Mouse (Mus musculus) limb, embryonic 13.5 days (tissue): Measurements from ENCODE around the gene Nup62. TPM values are rescaled to one million over a fixed set of nuclear protein-coding genes. Genes with fewer than 3 reads are reported as not detected.

Experiments used
- ATAC-seq: fragments of 200-750 bp; cut with Nextera tagmentation; 2 replicates; pipeline ENCODE4 v1.8.0; 2017; ENCODE audit warnings: low read depth, moderate number of reproducible peaks, moderate TSS enrichment; ENCODE audit not compliant: low FRiP score
- H3K27ac ChIP-seq: fragments of 300-500 bp; sonication (generic); 2 replicates; pipeline ENCODE4 v1.5.1; 2015; ENCODE audit warnings: inconsistent platforms, mild to moderate bottlenecking, moderate library complexity
- H3K27me3 ChIP-seq: fragments of 300-500 bp; sonication (generic); 2 replicates; pipeline ENCODE4 v1.6.1; 2015; ENCODE audit warnings: mild to moderate bottlenecking, inconsistent platforms
- H3K36me3 ChIP-seq: fragments of 300-500 bp; sonication (generic); 2 replicates; pipeline ENCODE4 v1.6.1; 2015; ENCODE audit warnings: inconsistent platforms, mild to moderate bottlenecking, moderate library complexity
- H3K4me1 ChIP-seq: fragments of 300-500 bp; sonication (generic); 2 replicates; pipeline ENCODE4 v1.6.1; 2015; ENCODE audit warnings: inconsistent platforms
- H3K4me2 ChIP-seq: fragments of 300-500 bp; sonication (generic); replicated peaks from 2 replicates; pipeline ENCODE4 v1.6.1; 2015; ENCODE audit warnings: inconsistent platforms, mild to moderate bottlenecking, moderate library complexity
- H3K4me3 ChIP-seq: fragments of 300-500 bp; sonication (generic); 2 replicates; pipeline ENCODE4 v1.5.1; 2015; ENCODE audit warnings: moderate library complexity, mild to moderate bottlenecking, inconsistent platforms
- H3K9ac ChIP-seq: fragments of 300-500 bp; sonication (generic); 2 replicates; pipeline ENCODE4 v1.6.1; 2015; ENCODE audit warnings: mild to moderate bottlenecking, inconsistent platforms
- H3K9me3 ChIP-seq: fragments of 300-500 bp; sonication (generic); 2 replicates; pipeline ENCODE4 v1.6.1; 2016; ENCODE audit warnings: inconsistent platforms
- WGBS: fragments of 180-500 bp; shearing (Covaris S2); methylation state at CpG from one replicate; pipeline ENCODE4 v1.1.7; 2015; 5-methylcytosine and 5-hydroxymethylcytosine counted together
- polyA plus RNA-seq: library from polyadenylated mRNA; unstranded; fragments of >200 nt; fragmentation: Nextera tagmentation; extraction: Ambion mirVana; gene quantifications from 2 replicates; pipeline ENCODE4 v1.2.1, GENCODE M21; 2015

Gene Nup62
- polyA plus RNA-seq, 1 experiment from 2014 or later = 97.3 TPM

DNA sequence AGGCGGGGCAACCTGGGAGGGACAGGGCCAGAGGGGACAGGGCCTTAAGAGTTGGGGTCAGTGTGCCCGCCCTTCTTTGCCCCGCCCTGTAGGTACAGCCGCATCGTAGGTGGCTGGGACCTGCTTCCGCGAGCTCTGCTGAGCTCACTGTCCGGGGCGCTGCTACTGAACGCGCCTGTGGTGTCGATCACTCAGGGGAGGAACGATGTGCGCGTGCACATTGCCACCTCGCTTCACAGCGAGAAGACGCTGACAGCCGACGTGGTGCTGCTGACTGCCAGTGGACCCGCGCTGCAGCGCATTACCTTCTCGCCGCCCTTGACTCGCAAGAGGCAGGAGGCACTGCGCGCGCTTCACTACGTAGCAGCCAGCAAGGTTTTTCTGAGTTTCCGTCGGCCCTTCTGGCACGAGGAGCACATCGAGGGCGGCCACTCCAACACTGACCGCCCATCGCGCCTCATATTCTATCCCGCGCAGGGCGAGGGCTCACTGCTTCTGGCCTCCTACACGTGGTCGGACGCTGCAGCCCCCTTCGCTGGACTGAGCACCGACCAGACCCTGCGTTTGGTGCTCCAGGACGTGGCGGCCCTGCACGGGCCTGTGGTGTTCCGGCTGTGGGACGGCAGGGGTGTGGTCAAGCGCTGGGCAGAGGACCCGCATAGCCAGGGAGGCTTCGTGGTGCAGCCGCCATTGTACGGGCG, 23.8 kb downstream of the Nup62 start:
- Histone ChIP-seq H3K4me1 (peaks cover 15% of the 10 kb centered on the region), H3K9me3 (no peaks in the 10 kb centered on the region), H3K36me3 (peaks cover 43% of the 10 kb centered on the region), H3K4me3 (peak overlapping the region; percentile 39), H3K4me2 (peak overlapping the region; percentile 70), H3K27me3 (peaks cover 48% of the 10 kb centered on the region), H3K27ac (no peak overlapping the region), H3K9ac (peak overlapping the region; percentile 67)
- 1% methylated on average over 58 of the region's 58 CpGs for WGBS
- peak; percentile 25 for ATAC-seq

DNA sequence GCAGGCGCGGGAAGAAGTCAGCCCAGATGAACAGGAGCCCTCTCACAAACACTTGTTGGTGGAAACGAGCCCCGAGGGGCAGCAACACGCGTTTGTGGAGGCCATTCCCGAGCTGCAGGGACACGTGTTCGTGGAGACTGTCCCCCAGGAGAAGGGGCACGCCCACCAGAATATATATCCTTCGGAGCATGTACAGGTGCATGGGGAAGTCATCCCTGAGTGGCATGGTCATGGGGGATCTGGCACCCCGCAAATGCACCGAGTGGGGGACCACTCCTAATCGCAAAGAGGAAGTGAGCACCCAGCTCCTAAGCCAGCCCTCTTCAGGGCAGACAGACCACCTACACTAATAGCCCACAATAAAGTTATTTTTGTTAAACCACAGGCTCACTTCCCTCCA, 24.5 kb downstream of the Nup62 start:
- no peak overlapping the region for H3K27ac ChIP-seq
- H3K9me3 ChIP-seq = no peaks in the 10 kb centered on the region
- peaks cover 51% of the 10 kb centered on the region for H3K36me3 ChIP-seq
- H3K9ac ChIP-seq = peak overlapping the region; percentile 67
- ATAC-seq = no peak
- peaks cover 15% of the 10 kb centered on the region for H3K4me1 ChIP-seq
- peak overlapping the region; percentile 39; the same call in 1 of the 2 replicates for H3K4me3 ChIP-seq
- peak overlapping the region; percentile 70 for H3K4me2 ChIP-seq
- H3K27me3 ChIP-seq = peaks cover 48% of the 10 kb centered on the region
- 49% methylated on average over 14 of the region's 14 CpGs for WGBS

DNA sequence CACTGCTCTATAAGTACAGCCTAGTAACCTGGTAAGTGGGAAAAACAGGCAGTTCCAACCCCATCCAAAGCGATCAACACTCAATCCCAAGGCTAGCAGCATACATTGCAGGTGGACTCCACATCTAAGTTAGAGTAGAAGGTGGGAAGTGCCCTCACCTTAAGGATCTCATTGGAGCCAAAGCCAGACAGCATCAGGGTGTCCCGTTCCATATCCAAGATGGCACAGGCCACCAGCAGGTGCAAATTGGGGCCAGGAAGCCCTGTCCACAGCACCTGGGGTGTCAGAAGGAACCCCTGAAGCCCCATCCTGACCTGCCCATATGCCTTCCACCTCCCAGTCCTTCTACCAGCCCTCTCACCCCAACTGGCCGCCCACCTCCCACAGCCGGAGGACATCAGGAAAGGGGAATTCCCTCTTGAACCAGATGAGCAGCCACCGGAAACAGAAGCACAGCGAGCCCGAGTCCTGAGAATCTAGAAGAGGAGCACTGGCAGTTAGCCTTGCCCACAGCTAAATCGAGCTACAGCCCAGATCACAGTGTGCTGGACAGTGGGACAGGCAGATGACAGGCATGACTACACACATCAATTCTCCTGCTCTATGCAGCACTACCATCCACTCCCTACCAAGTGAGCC, 26.1 kb downstream of the Nup62 start:
- H3K36me3 ChIP-seq = peaks cover 66% of the 10 kb centered on the region

DNA sequence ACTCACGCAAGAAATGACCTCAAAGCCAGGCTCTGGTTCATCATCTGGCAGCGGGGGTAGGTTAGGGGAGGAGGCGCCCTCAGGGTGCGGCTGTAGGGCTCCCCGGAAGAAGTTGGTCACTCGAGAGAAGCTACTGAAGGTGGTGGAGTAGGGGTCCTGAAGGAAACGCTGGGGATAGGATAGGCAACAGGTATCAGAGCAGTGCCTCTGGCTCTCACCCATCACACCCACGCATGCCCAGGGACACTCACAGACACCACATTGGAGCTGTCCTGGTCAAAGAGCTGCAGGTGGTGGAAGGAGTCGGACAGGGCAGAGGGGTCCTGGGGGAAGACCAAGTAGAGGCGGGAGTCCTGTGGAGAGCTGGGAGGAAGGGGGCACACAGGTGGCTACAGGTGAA, 29.1 kb downstream of the Nup62 start:
- 91% methylated on average over 10 of the region's 10 CpGs for WGBS
- H3K9me3 ChIP-seq = no peaks in the 10 kb centered on the region
- H3K36me3 ChIP-seq = peaks cover 67% of the 10 kb centered on the region
- no peak for ATAC-seq
- no peak overlapping the region for H3K4me3 ChIP-seq
- no peak overlapping the region for H3K4me2 ChIP-seq
- H3K4me1 ChIP-seq = peaks cover 16% of the 10 kb centered on the region
- no peak overlapping the region for H3K9ac ChIP-seq
- no peak overlapping the region for H3K27ac ChIP-seq
- peaks cover 25% of the 10 kb centered on the region for H3K27me3 ChIP-seq

More for the DNA sequence above, 26.1 kb downstream of the Nup62 start:
- ATAC-seq = no peak
- Histone ChIP-seq H3K4me2 (no peak overlapping the region), H3K27me3 (peaks cover 48% of the 10 kb centered on the region), H3K4me3 (no peak overlapping the region), H3K27ac (no peak overlapping the region), H3K4me1 (peaks cover 15% of the 10 kb centered on the region), H3K9ac (no peak overlapping the region), H3K9me3 (no peaks in the 10 kb centered on the region)
- WGBS = 91% methylated on average over 8 of the region's 8 CpGs

DNA sequence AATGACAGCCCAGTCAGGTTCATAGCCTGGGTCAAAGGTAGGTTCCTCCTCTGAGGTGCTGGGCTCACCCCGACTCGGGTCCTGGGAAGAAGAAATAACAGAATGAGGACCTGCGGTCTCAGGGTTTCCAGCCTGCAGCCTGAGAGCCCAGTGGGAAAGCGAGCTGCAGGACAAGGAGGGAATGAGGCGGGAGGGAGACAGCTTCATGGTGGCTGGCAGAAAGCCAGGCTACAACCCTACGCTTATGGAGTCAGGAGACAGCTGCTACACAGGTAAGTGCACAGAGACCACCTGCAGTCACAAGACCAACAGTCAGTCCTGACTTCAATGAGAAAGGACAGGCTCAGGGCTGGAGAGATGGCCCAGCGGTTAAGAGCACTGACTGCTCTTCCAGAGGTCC, 30.9 kb downstream of the Nup62 start:
- 91% methylated on average over 7 of the region's 7 CpGs for WGBS
- peaks cover 58% of the 10 kb centered on the region for H3K36me3 ChIP-seq

DNA sequence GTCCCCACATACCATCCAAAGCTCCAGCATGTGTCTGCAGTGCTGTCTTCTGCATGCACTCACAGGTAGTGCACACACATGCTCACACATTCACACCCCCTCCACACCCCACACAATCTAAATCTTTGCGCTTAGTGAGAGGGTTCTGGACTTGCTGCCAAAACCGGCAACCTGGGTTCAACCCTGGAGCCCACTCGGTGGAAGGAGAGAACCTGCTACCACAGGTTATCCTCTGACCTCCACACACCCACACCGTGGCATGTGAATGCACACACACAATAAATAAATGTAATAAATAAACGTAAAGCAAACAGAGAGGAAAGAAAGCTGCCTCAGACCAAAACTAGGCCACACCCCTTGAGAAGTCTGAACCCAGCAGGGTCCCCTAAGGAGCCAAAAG, 31.9 kb downstream of the Nup62 start:
- no peak overlapping the region for H3K27ac ChIP-seq
- H3K9ac ChIP-seq = peak overlapping the region; percentile 64
- H3K9me3 ChIP-seq = no peaks in the 10 kb centered on the region
- no peaks in the 10 kb centered on the region for H3K27me3 ChIP-seq
- peak overlapping the region; percentile 79 for H3K4me3 ChIP-seq
- no peak for ATAC-seq
- peaks cover 52% of the 10 kb centered on the region for H3K36me3 ChIP-seq
- WGBS = 70% methylated on average over 5 of the region's 5 CpGs
- H3K4me1 ChIP-seq = peaks cover 31% of the 10 kb centered on the region
- peak overlapping the region; percentile 94 for H3K4me2 ChIP-seq

More for the DNA sequence above, 30.9 kb downstream of the Nup62 start:
- Histone ChIP-seq H3K4me2 (no peak overlapping the region), H3K9ac (no peak overlapping the region), H3K9me3 (no peaks in the 10 kb centered on the region), H3K4me1 (peaks cover 25% of the 10 kb centered on the region), H3K4me3 (no peak overlapping the region), H3K27ac (no peak overlapping the region), H3K27me3 (peaks cover 7% of the 10 kb centered on the region)
- no peak for ATAC-seq

DNA sequence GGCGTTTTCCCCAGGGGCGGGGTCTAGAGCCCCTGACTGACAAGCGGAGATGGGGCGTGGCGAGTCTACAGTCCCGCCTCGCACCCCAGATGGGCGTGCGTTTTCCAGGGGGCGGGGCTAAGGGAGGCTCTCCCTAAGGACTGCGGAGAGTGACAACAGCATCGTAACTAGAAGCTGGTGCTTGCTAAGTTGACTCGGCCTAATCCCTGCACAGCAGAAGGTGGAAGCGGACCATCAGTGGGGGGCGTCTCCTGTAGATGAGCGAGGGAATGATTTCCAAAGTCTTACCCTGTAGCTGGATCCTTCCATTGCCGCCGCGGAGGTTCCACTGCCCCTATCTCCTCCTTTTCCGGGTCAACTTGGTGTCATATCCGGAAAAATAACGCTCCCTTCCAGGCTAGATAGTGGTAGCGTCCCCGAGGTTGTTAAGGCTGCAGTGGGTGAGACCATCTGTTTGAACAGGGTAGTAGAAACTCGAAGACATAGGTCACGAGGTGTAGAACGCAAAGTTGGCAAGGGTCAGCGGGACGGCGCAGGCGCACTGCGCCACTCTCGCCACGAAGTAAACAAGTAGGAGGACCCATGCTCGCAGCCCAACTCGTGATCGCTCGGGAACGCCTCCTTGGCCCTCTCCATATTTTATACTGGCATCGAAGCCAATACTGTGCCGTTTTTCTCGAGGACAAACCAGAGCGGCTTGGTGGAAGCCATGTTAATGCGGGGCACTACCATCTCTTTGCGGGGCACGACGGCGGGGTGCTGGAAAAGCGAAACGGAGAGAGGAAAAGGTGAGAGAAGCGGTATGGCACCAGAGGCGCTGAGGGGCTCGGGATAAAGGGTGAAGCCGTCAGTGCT, 32.9 kb downstream of the Nup62 start, which contains the start of the genes Akt1s1 and Tbc1d17:
Gene Akt1s1, plus strand, starts transcription at position 431 of the 855 bp plus-strand sequence.
Gene Tbc1d17, minus strand, starts transcription at position 519 of the 855 bp plus-strand sequence.
- Histone ChIP-seq H3K27ac (peak within 1 kb of the TSS; percentile 95), H3K27me3 (no peaks in the 10 kb centered on the region), H3K9me3 (no peaks in the 10 kb centered on the region), H3K36me3 (peaks cover 52% of the 10 kb centered on the region), H3K4me3 (peak within 1 kb of the TSS; percentile 79), H3K4me1 (peaks cover 41% of the 10 kb centered on the region), H3K9ac (peak within 1 kb of the TSS; percentile 82), H3K4me2 (peak within 1 kb of the TSS; percentile 94)
- ATAC-seq = peak; percentile 88
- 0% methylated on average over 54 of the region's 54 CpGs for WGBS

DNA sequence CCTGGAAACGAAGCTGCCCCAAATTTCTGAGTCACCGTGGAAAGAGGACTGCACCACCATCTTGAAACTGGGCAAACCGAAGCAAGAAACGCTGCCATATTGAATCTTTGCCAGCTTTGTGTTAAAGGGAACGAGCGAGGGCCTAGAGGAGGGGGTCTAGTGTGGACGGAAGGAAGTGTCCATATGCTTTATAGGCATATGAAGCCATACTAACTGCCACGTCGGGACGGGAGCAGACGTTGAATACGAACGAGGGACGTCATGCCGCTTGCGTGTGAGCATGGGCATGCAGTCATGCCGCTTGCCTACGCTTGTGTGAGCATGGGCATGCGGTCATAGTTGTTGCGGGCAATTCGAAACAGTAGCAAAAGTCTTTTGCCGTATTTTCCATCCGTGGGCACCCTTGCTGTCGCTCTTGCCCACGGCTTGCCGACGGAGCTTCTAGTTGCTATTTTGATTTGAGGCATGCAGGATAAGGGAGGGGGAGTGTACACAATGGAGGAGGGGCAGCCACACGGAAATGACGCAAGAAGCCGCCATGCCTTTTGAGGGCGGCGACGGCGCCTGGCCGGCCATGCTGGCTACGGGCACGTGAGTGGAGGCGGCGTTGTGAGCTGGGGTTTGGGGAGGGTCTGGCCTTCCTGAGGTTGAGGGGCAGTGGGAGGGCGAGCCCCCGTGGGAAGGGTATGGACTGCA, 33.7 kb downstream of the Nup62 start:
- under 1% methylated on average over 41 of the region's 41 CpGs for WGBS
- H3K9me3 ChIP-seq = no peaks in the 10 kb centered on the region
- peak; percentile 73 for ATAC-seq
- peak overlapping the region; percentile 94 for H3K4me2 ChIP-seq
- peak overlapping the region; percentile 95 for H3K27ac ChIP-seq
- H3K9ac ChIP-seq = peak overlapping the region; percentile 82
- peaks cover 46% of the 10 kb centered on the region for H3K36me3 ChIP-seq
- no peaks in the 10 kb centered on the region for H3K27me3 ChIP-seq
- peak overlapping the region; percentile 79 for H3K4me3 ChIP-seq
- peaks cover 49% of the 10 kb centered on the region for H3K4me1 ChIP-seq

DNA sequence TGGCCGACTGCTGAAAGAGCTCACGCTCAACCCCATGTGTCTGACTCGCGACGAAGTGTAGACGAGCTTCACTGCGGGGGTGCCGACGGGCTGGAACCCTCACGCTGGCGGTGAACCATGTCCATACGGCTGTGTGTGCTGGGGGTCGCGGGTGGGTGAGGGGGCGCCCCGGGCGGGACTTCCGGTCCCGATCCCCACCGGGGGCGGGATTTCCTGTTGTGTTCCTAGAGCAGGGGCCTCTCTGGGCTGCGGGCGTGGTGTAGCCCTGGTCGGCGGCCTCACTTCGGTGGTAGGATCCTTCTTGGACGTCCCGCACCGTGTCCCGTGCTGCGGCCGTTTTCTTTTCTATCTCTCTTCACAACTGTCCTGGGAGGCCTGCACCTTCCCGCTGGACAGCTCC, 34.3 kb downstream of the Nup62 start:
- Histone ChIP-seq H3K36me3 (peaks cover 40% of the 10 kb centered on the region), H3K4me3 (peak overlapping the region; percentile 79), H3K27me3 (no peaks in the 10 kb centered on the region), H3K9me3 (no peaks in the 10 kb centered on the region), H3K9ac (peak overlapping the region; percentile 82), H3K27ac (peak overlapping the region; percentile 95), H3K4me1 (peaks cover 55% of the 10 kb centered on the region), H3K4me2 (peak overlapping the region; percentile 94)
- under 1% methylated on average over 33 of the region's 33 CpGs for WGBS
- ATAC-seq = peak; percentile 57

DNA sequence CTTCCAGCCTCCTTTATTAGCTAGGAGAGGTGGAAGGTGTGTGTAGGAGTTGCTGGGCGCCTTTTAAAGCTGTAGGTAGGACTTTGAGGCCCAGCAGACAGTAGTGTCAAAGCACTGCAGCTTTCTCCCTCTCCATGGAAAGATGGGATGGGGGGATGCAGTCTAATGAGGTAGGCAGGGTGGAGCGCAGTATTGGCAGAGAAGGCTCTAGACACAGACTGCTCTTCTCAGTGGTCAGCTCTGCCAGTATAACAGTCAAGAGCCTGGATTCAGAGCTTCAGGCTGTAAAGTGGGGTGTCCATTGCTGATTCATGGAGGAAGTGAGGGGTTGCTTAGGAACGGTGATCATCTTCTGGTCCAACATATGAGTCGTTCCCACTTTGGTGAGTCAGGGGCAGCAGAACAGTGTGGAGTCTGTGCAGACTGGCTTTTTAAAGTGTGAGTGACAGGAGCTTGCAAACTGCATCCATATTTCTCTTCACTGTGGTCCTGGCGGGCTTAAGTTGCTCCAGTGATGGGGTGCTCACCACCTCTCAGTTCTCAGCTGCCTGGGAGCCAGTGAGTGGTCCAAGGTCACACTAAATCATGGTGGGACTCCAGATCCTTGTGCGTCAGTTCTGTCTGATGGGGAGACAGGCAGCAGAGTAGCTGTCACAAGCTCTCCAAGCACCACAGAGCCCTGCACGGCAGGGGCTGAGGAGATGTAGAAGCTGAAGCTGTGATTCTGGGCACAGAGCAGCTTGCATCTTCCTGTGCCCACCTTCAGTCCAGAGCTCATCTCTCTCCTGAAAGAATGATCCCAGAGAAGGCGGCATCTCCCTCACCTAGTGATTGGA, 35.1 kb downstream of the Nup62 start:
- H3K9me3 ChIP-seq = no peaks in the 10 kb centered on the region
- H3K27me3 ChIP-seq = no peaks in the 10 kb centered on the region
- H3K4me1 ChIP-seq = peaks cover 64% of the 10 kb centered on the region
- peak overlapping the region; percentile 95; the same call in 1 of the 2 replicates for H3K27ac ChIP-seq
- peak overlapping the region; percentile 79 for H3K4me3 ChIP-seq
- H3K4me2 ChIP-seq = peak overlapping the region; percentile 94
- peaks cover 32% of the 10 kb centered on the region for H3K36me3 ChIP-seq
- H3K9ac ChIP-seq = peak overlapping the region; percentile 82
- ATAC-seq = no peak
- 76% methylated on average over 8 of the region's 8 CpGs for WGBS
